Mouse (Mus musculus) myocyte (in vitro differentiated cells): Measurements from ENCODE around the gene Snapc3.

Source experiments
- CEBPB ChIP-seq: IDR thresholded peaks from 2 replicates; pipeline ENCODE4 v1.6.1; 2011; ENCODE audit warnings: mild to moderate bottlenecking, moderate library complexity; ENCODE audit not compliant: poor library complexity, insufficient read depth, severe bottlenecking
- E2F4 ChIP-seq: IDR thresholded peaks from one replicate; pipeline ENCODE4 v1.6.1; 2011; ENCODE audit warnings: mild to moderate bottlenecking, control low read depth, moderate library complexity; ENCODE audit not compliant: insufficient read depth
- MAX ChIP-seq: IDR thresholded peaks from one replicate; pipeline ENCODE4 v1.6.1; 2011; ENCODE audit warnings: low read depth, mild to moderate bottlenecking, control low read depth
- MYOD1 ChIP-seq, 3 experiments: IDR thresholded peaks; one replicate each; pipeline ENCODE4 v1.6.1; 2011; ENCODE audit warnings: control low read depth in 2 of 3, low read depth in 2 of 3, mild to moderate bottlenecking in 2 of 3, moderate library complexity in 1 of 3; ENCODE audit not compliant: insufficient read length in 2 of 3, control insufficient read depth in 1 of 3
- MYOG ChIP-seq, 3 experiments: IDR thresholded peaks; one replicate each; pipeline ENCODE4 v1.6.1; 2011; ENCODE audit warnings: control low read depth in 2 of 3, low read depth in 2 of 3, mild to moderate bottlenecking in 2 of 3; ENCODE audit not compliant: insufficient read length in 2 of 3, control insufficient read depth in 1 of 3, insufficient read depth in 1 of 3
- POLR2A ChIP-seq: IDR thresholded peaks from one replicate; pipeline ENCODE4 v1.6.1; 2011; ENCODE audit warnings: low read depth, mild to moderate bottlenecking, control low read depth, moderate library complexity; ENCODE audit not compliant: insufficient read length
- POLR2AphosphoS2 ChIP-seq: IDR thresholded peaks from one replicate; pipeline ENCODE4 v1.6.1; 2011; ENCODE audit warnings: low read depth, control low read depth; ENCODE audit not compliant: insufficient read length
- REST ChIP-seq: IDR thresholded peaks from one replicate; pipeline ENCODE4 v1.6.1; 2011; ENCODE audit warnings: mild to moderate bottlenecking, control low read depth, moderate library complexity; ENCODE audit not compliant: insufficient read depth, insufficient read length
- SRF ChIP-seq: IDR thresholded peaks from one replicate; pipeline ENCODE4 v1.6.1; 2011; ENCODE audit warnings: low read depth; ENCODE audit not compliant: control insufficient read depth, insufficient read length
- TCF12 ChIP-seq: IDR thresholded peaks from one replicate; pipeline ENCODE4 v1.6.1; 2011; ENCODE audit warnings: mild to moderate bottlenecking, control low read depth; ENCODE audit not compliant: poor library complexity, insufficient read depth, severe bottlenecking
- USF1 ChIP-seq: IDR thresholded peaks from one replicate; pipeline ENCODE4 v1.6.1; 2011; ENCODE audit warnings: low read depth, mild to moderate bottlenecking, control low read depth, moderate library complexity

- no peak for TF ChIP-seq USF1
- no peak for TF ChIP-seq CEBPB
- TF ChIP-seq MYOD1 (IDR thresholded peaks at IDR 0.05; ENCODE audit: control insufficient read depth in 1 of 3, insufficient read length in 2 of 3, low read depth in 2 of 3): no peak
- no peak for TF ChIP-seq POLR2A
- no peak for TF ChIP-seq MAX
- TF ChIP-seq TCF12: no peak
- no peak for TF ChIP-seq REST
- TF ChIP-seq E2F4: no peak
- no peak for TF ChIP-seq POLR2AphosphoS2
- no peak for TF ChIP-seq SRF
- no peak for TF ChIP-seq MYOG (IDR thresholded peaks at IDR 0.05; ENCODE audit: control insufficient read depth in 1 of 3, insufficient read depth in 1 of 3, insufficient read length in 2 of 3, low read depth in 2 of 3)
Observed at GRCm38 (mm10) chr4:83417820-83418186, 279 bp downstream of the Snapc3 start.
